Mouse (Mus musculus) right cerebral cortex, postnatal 10 days (tissue): ENCODE measurements around the gene Kcnk13.
"Not testable (repeated sequence)": the region's sequence is repeated elsewhere in the genome, so short reads cannot be mapped to it uniquely, and the experiment has no call there.

Experiments used
- DNase-seq, 2 experiments: peaks; one replicate each; pipeline ENCODE4 v3.0.0; 2021; ENCODE audit warnings: low spot score in 2 of 2

Kcnk13 gene

DNA sequence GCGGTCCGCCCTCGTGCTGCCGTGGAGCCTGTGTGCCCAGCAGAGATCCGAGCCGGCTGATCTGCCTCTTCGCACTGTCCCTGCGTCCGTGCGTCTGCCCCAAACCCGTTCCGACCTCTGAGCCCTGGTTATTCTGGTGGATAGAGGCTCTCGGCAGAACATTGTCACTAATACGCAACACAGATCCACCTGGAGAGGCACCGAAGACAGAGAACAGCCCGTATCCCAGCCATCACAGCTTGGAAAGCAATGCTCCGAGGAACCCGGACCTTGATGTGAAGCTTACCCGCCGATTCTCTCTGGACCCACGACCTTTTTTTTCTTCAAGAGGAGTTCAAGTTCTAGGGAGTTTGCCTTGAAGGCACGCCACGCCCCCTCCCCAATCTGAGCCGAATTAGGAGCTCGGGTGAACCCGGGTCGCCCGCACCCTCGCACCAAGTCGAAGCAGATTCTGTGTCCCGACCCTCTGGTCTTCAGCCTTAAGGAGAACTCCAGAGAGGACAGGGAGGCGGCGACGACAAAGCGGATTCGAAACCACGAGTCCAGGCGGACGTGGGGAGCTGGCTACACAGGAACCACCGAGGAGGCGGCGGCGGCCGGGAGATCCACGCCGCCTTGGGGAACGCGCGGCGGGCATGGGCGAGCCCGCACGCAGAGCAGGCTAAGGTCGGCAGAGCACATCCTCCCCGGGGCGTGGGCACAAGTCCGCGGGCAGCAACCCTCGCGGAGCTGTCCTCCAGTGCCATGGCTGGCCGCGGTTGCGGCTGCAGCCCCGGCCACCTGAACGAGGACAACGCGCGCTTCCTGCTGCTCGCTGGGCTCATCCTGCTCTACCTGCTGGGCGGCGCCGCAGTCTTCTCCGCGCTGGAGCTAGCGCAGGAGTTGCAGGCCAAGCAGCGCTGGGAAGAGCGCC is 1.2 kb downstream of the Kcnk13 start:
- DNase-seq = peak; percentile 48 to 53

DNA sequence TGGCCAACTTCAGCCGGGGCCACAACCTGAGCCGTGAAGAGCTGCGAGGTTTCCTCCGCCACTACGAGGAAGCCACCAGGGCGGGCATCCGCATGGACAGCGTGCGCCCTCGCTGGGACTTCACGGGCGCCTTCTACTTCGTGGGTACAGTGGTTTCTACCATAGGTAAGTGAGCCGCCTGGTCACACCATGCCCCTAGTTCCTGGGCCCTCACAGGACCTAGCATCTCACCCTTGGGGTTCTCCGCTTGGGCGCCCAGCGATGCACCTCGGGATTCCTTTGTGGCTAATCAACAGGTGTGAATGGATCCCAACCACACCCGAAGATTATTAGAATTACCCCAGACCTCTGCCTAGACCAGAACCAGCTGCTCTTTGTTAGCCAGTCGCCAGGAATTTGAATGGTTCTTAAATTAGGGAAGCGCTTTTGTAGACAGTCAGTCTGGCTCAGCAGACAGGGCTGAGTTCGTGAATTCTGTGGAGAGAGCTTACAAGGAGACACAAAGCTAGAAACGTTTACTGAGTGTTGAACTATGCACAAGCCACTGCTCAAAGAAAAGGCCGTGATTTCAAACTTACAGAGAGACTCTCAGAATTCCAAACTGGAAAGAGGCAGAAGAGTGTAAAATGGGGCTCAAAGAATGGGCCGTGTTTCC is 1.9 kb downstream of the Kcnk13 start:
- no peak for DNase-seq

DNA sequence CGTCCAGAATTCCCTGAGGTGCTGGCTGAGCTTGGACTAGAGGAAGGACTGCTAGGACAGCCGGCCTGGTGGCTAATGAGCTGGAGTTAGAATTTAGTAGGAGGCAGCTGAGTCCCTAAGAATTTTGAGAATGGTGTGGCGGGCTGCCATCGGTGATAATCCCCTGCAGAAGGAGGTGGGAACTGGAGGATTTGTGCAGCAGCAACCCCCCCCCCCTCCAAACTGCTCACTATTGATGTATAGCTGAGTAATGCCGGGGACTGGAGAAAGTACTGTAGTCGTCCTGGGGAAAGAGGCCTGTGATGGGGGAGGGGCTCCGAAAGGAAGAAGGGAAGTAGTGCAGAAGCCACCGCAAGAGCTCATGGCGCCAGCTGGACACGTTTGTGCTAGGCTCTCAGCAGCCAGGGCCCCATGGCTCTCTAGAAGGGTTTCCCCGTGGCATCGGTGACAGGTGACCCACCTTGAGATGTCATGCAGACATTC is 2.6 kb downstream of the Kcnk13 start:
- DNase-seq = peak; percentile 57 to 64

DNA sequence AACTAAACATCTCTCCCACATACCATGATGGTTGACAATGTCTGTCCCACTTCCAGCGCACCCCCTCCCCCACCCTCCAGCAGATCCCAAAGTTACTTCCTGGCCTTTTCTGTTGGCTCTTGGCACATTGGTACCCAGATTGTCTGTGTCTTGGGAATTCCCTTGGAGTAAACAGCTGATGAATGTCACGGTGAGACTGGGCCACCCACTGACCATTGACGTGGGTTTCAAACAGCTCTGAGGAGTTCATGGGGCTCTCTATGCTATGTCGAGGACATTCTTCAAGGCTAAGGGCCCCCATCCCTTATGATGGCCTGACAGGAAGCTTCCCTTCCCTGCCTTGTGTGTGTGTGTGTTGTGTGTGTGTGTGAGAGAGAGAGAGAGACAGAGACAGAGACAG is 5.6 kb downstream of the Kcnk13 start:
- DNase-seq = no peak

DNA sequence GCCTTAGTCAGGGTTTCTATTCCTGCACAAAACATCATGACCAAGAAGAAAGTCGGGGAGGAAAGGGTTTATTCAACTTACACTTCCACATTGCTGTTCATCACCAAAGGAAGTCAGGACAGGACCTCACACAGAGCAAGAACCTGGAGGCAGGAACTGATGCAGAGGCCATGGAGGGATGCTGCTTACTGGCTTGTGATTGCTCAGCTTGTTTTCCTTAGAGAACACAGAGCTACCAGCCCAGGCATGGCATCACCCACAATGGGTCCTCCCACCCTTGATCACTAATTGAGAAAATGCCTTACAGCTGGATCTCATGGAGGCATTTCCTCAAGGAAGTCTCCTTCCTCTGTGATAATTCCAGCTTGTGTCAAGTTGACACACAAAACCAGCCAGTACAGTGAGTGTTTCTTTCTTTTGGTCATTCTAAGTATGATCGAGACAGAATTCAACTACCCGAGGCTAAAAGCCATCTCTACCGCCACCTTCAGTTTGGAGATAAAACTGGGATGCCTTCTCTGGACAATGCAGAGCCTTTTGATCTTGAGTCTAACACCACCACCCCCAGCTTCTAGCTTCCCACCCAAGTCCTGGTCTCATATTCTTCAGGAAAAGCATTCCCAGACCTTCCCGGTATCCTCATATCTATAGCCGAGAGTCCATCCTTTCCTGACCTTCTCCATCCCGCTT is 7.1 kb downstream of the Kcnk13 start:
- DNase-seq = not testable (repeated sequence)

DNA sequence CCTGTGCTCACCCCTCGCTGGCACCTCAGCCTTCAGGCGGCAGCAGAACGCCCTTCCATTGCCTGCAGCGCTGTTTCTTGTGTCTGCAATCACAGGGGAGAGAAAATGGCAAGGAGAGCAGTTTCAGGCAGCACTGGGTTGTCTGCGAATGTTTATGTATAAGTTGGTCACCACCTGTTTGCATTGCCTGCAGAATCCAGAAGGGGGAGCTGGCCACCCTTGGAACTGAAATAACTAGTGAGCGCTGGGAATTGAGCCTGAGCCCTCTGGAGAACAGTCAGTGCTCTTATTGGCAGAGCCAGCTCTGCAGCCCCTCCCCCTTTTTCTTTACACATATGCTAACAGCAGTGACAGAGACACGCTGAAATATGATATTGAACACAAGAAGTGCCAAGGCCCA is 8.5 kb downstream of the Kcnk13 start:
- DNase-seq = no peak

DNA sequence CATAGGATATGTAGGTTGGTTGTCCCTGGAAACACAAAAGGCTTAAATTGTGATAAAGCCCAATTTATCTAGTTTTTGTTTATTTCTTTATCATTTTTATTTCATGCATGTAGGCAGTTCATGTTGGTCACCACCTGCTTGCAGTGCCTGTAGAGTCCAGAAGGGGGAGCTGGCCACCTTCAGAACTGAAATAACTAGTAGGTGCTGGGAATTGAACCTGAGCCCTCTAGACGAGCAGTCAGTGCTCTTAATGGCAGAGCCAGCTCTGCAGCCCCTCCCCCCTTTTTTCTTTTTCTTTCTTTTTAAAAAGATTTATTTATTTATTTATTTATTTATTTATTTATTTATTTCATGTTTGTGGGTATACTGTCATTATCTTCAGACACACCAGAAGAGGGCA is 9.4 kb downstream of the Kcnk13 start:
- DNase-seq = no peak

DNA sequence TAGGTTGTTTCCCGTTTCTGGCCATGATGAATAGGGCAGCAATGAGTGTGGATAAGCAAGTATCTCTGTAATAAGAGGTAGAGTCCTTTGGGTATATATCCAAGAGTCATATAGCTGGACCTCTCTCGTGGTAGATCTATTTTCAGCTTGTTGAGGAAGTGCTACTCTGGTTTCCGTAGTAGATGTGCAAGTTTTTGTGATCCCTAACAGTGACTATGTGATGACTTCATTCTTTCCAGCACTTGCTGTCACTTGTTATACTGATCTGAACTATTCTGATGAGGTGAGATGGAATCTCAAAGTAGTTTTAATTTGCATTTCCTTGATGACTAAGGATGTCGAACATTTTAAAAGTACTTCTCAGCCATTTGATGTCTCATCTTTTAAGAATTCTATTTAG is 15.2 kb downstream of the Kcnk13 start:
- no peak for DNase-seq

DNA sequence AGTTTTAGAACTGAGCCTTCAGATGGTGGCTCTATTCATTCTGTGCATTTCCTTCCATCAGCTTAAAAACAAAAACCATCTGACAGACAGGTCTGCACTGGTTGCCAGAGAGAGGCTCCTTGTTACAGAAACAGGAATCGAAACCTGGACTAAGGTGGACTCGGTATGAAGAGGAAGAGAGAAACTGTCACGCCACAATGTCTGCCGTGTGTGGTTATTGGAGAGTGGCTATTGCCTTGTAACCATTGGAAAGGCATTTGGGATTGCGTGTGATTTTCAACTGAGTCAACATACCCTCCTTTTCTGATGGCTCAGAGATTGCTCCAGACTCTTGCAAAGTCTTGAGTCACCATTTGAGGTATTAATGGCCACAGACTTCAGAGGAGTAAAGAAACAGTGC is 22.5 kb downstream of the Kcnk13 start:
- no peak for DNase-seq

DNA sequence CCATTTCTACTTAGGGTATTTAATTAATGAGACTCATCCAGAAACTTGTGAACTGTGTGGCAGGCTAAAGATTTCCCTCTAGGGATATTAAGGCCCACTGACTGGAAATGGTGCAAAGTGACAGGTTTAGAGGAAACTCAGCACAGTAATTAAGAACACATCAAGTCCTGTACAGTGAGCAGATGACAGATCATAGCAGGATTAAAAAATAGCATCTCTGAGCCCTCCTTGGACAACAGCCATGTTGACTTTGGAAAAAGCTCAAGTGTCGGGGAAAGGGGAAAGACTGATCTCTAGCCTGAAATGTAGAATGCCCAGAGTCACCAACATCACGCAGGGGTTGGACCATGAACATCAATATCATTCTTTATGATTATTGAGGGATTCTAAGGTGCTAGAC is 23.8 kb downstream of the Kcnk13 start:
- no peak for DNase-seq

DNA sequence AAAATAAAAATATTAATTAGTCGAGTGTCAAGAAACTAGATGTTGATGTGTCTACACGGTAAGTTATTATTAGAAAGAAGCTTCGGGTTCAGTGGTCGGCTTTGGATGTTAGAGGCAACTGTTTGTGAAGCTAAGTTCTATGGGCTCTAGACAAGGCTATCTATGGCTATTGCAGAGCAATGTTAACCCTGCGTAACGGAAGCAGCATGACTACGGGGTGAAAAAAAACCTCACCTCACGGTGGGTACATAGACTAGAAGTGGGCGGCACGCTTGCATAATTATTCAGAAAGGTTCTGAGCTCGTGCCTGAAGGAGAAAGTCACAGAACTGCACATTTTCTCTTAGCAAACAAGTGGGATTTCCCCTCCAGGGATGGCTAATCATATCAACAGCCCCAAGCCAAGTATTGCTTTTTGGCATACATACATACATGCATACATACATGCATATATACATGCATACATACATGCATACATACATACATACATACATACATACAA is 28.1 kb downstream of the Kcnk13 start:
- DNase-seq = no peak

DNA sequence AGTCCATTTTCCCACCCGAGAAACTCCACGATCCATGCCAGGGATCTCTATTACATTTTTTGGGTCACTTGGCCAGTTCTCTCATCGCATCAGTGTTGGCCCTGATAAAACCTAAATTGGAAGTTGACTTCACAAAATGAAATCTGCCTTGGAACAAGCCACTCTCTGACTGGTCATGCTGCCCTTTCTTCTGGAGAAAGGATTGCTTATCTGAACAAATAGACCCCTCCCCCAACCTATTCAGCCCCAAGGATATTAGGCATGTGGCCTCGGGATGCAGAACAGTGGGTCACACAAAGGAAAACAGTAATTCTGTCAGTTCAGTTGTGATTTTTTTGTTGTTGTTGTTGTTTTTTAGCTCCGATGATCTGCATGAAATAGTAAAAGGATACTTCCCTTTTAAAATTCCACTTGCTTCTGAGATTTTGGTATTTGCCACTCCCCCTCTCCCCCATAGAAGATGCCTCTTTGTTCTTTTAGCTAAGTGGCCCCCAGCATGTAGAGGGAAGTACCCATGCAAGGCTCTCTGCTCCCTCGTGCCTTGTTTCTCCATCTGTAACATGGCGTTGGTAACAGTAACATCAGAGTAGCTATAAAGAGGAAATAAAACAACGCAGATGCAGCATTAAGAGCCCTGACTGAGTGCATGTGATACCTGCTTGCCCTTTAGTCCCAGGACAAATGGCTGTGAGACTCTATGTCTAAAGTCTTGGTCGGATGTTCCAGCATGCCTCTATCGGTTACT is 29.0 kb downstream of the Kcnk13 start:
- no peak for DNase-seq

DNA sequence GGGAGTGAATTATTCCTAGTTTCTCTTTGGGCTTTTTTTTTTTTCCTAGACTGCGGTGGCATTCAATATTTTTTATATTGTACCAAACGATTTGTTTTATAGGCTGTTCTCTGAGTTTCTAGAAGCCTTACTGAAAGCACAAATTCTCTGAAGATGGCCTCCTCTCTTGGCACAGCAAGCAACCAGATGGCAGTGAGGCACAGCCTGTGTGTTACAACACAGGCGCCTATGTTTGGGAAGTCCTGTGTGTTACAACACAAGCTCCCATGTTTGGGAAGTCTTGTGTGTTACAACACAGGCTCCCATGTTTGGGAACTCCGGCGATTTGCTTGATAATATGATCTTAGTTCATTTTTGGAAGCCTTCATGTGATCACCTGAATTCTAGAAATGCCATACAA is 31.7 kb downstream of the Kcnk13 start:
- no peak for DNase-seq

DNA sequence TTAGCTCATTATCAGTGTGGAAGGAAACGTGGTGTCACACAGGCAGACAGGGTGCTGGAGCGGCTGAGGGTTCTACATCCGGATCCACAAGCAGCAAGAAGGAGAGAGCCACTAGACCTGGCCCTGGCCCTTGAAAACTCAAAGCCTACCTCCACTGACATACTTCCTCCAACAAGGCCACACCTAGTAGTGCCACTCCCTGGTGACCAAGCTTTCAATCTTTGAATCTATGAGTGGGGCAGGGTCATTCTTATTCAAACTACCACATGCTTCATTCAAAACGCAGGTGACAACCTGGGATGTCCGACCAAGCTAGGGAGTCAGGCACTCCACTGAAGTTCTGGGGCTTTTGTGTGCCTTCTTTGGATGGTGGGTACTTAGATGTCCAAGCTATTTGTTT is 35.4 kb downstream of the Kcnk13 start:
- DNase-seq = no peak

DNA sequence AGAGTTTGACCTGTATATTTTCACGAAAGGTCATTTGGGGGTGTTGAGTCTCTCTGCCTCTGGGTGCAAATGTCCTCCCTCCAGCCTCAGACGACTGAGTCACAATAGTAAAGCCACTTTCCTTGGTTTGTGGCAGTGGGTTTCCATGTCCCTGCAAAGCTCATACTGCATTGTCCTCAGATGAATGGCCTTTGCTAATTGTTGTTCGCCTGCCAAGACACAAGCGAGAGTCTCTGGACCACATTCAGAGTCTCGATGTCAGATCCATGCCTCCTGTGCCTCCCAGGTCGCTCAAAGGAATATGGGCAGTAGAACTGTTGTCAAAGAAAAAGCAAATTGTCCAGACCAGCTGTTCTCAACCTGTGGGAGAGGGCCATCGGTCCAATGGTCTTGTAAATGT is 36.1 kb downstream of the Kcnk13 start:
- DNase-seq = no peak

DNA sequence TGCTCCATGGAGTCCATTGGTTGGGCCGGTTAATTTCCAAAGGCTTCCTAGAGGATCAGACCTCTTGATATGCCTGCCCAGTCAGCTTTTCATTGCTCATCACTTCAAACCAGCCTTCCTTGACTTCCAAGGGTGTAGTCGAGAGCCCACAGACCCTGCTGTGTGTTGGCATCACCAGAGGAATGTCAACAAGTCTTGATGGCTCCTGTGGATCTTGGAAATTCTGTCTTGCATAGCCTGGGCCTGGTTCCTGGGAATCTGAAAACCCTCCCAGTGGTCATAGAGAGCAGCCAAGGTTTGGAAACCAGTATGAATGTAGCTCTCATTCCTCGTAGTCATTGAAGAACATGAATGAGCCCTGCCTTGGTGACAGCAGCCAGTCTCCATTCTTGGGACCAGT is 36.9 kb downstream of the Kcnk13 start:
- no peak for DNase-seq

DNA sequence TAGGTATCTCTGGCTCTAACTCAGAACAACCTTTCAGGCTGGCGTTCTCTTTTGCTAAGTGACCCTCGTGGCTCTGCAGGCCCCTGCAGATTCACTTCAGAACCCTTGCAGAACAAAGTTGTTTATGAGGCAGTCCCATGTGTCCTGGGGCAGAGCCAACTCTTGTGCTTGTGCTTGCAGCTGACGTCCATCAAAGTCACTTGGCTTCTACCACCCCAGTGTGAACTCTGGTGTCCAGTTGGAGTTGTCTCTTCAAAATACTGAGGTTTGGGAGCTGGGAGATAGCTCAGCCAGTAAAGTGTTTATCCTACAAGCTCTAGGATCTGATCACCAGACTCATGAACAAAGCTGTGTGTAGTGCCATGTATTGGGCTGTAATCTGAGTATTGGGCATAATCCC is 37.6 kb downstream of the Kcnk13 start:
- no peak for DNase-seq

DNA sequence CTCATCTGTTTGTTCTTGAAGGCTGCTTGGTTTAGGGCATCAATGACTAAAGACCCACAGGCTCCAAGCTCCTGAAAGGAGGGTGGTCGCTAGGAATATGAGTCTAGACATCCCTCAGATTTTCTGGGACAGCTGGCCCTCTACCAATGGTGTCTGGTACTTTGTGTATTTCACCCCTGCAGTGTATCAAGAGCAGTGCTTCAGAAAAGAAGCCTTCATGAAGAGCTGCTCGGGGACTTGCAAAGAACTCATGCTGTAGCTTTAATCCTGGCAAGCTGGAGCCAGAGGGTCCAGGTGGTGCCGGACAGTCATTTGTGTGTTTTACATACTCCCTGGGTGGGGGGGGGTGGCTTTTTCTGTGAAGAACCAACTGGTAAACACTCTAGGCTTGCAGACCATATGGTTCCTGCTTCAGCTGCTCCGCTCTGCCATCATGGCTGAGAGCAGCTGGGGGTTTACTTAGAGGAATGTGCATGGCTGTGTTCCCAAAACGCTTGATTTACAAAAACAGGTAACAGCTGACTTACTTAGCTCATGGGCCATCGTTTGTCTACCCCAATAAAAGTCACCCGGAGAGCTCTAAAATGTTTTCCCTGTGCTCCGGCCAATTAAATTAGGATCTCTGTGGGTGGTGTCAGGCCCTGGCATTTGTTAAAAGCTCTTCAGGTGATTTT is 38.8 kb downstream of the Kcnk13 start:
- DNase-seq = peak; percentile 46 to 63

DNA sequence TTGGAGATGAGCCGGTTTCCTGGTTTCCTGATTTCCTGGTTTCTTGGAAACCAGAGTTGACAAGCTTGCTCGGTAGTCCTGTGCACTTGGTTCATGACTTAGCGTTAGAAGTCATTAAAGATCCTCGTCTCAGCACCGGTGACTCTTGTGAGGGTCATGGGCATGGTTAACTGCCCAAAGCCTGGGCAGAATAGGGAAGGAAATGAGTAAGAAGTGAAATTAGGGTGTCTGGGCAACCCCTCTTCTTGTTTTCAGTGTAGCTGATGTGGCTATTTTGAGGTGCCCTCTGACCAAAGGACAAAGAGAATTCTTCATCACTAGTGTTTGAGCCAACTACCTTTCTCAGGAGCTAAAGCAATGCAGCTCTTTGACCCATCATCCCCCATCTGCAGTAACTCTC is 41.0 kb downstream of the Kcnk13 start:
- DNase-seq = peak in 1 of 2 experiments; percentile 23

DNA sequence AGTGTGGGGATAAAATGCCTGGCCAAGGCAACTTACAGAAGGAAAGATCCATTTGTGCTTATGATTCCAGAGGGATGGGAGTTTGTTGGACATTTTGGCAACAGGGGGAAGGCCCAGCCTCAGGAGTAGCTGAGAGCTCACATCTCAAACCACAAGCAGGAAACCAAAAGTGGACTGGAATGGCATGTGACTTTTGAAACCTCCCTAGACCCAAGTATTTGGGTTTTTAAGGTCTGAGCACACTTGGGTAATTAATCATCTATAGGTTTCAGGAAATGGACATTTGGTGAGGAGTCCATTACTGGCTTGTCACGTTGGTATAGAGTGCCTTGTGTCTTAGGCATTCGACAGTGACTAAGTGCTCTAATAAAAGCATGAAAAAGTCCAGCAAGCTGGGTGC is 42.4 kb downstream of the Kcnk13 start:
- peak in 1 of 2 experiments; percentile 6 for DNase-seq

DNA sequence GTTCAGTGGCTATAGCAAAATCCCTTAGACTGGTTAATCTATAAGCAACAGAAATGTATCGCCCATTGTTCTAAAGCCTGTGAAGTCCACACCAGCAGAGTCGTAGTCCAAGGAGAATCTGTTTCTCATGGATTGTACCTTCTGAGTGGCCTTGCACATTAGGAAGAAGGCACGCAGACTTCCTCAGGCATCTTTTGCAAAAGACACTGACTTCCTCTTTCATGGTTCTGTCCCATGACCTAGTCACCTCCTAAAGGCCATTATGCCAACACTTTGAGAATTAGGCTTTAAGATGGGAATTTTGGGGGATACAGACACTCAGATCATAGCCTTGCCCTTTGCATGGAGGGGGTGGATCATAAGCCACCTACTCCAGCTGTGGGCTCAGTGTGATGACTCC is 48.5 kb downstream of the Kcnk13 start:
- no peak for DNase-seq
